Mouse (Mus musculus) megakaryocyte progenitor cell, adult 5-6 weeks (primary cell): ENCODE data around the gene Hipk2. TPM values are rescaled to one million over a fixed set of nuclear protein-coding genes. Genes with fewer than 3 reads are reported as not detected.
A peak's percentile ranks its signal among the peaks of the same experiment; 100 is the strongest.

ENCODE experiments used
- ATAC-seq: replicated peaks from 2 replicates; pipeline ENCODE4 v1.8.0; 2016; ENCODE audit warnings: mild to moderate bottlenecking, moderate TSS enrichment, inconsistent platforms; ENCODE audit not compliant: poor library complexity
- total RNA-seq, 2 experiments: library from RNA; stranded (forward) in 1 of 2; stranded (reverse) in 1 of 2; fragments of 157-497, 149-512 nt in 1 of 2; fragments of 200-1000 nt in 1 of 2; gene quantifications; 2 replicates each; pipeline versions ENCODE4 v1.2.3 to v1.2.4; 2015 to 2017

Hipk2 gene
- total RNA-seq, 2 experiments from 2014 or later, result 12.6 to 60.1 TPM

GRCm38 (mm10) chr6:38906005-38906404, 30.0 kb upstream of the Hipk2 start:
- no peak for ATAC-seq

DNA sequence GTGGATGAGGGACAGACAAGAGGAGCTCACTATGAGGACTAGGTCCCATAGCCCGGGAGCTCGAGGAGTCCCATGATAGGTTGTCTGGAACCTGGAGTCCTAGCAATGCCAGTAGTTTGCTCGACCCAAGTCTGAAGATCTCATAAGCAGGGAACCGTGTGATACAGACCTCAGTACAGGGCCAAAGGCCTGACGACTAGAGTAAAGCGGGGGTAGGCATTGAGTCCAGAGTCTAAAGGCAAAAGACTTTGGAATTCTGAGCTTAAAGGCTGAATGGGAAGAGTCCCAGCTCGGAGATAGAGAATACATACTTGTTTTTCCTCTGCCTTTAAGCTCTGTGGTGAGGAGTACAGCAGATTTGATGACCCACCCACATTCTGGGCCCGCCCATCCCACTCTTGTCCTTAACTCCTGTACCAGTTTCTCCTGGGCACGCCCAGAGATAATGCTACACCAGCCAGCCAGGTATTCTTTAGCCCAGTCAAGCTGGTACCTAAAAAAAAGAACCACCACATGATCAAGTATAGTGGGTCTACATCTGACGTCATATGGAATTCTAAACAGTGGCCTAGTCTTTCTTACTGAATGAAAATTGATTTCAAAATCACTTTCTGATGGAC, 27.0 kb upstream of the Hipk2 start:
- ATAC-seq, result no peak

- no peak for ATAC-seq
These were observed 25.7 kb upstream of the Hipk2 start for GRCm38 (mm10) chr6:38901636-38902035.

DNA sequence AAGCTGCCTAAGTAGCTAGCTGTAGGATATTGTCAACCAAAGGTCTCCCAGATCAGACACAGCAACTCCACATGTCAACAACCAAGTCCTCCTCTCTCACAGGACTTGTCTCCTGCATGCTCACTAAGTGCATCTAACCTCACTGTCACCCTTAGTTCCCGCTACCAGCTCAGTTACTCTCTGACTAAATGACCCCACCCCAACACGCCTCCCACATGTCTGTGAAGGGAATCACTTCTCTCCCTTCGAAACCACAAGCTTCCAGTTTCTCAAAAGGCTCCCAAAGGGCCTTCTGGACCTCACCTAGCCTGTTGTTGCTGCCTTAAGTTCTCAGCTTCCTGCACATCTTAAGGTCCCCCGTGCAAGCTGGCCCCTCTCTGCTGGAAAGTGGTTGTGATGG, 25.2 kb upstream of the Hipk2 start:
- peak; percentile 26; the same call in 1 of the 2 replicates for ATAC-seq

- peak; percentile 69 for ATAC-seq
These were observed 24.6 kb upstream of the Hipk2 start for GRCm38 (mm10) chr6:38900479-38901126.

- ATAC-seq, result peak; percentile 83
These were observed 24.1 kb upstream of the Hipk2 start for GRCm38 (mm10) chr6:38900073-38900472.

DNA sequence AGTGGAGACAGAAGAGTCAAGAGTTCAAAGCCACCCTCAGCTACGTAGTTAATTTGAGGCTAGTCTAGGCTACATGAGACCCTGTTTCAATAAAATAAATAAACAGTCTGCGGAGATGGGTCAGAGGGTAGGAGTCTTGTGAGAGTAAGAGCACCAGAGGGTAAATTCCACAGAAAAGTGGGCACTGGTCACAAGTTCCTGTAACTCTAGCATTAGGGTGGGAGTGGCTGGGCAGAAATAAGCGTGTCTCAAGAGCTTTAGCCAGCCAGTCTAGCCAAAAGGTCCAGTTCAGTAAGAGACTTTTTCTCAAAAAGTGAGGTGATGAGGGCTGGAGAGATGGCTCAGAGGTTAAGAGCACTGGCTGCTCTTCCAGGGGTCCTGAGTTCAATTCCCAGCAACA, 17.6 kb upstream of the Hipk2 start:
- no peak for ATAC-seq

DNA sequence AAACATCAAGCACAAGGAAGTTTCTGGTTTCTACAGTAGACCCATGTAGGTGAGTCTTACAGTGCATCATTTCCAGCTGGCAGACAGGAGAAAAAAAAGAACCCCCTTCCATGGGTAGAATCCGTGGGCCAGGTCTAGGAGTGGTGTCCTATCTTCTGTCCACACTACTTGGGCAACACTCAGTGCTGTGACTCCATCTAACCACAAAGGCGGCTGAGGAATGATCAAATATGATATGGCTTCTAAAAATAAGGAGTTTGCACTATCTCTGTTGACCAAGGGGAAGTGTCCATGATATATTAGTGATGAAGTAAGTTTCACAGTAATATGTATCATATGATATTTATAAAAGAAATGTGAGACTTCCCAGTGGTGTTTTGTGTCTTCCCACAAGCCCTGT, 16.1 kb upstream of the Hipk2 start:
- peak; percentile 79 for ATAC-seq

DNA sequence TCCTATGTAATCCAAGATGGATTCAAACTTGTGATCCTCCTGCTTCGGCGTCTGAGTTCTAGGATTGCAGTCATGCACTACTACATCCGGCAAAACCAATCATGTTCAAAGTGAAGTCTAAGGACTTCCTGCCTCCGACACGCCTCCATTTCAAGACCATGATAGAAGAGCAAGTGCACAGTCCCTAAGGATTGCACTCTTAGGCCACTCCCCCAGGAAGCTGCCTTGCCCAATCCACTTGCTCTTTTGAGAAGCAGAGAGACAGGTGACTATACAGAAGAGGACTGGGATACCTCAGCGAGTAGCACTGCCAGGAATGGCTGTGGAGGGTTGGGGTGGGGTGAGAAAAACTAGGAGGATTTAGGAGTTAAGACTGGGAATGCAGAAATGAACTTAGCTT, 13.2 kb upstream of the Hipk2 start:
- ATAC-seq, result 0 out of 2 replicates have a peak, but pooled peaks have one; percentile 27

- ATAC-seq, result no peak
These were observed 11.5 kb upstream of the Hipk2 start for GRCm38 (mm10) chr6:38887436-38887835.

DNA sequence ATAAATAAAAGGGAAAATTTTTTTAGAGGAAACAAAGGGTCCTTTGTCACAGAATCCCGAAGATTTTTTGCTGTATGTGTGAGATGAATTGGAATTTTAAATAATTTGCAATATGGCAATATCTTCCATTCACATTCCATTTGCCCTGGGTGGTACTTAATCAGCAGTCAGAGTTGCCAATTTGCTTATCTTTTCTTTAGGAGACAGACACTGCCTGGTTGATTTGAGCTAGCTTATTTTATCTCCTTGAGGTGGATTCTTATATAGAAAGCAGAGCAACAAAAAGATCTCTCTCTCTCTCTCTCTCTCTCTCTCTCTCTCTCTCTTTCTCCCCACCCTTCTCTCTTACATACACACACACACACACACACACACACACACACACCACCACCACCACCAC, 9.2 kb upstream of the Hipk2 start:
- ATAC-seq, result 0 out of 2 replicates have a peak, but pooled peaks have one; percentile 34

DNA sequence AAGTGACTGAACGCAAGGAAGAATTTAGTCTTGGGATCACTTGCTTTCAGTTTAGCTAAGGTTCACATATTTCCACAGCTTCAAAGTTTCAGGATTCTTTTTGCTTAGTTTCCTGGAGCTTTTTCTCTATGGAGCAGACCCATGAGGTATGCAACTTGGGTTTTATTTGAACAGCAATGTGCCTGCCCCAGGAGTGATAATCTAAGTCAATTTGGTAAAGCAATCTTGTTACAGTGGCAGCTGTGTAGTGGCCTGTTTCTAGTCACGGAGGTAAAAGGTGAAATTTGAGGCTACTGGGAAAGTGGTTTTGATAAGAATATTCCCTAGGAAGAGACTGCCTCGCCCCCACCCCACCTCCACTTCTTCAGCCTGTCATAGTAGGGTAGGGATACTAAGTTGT, 8.5 kb upstream of the Hipk2 start:
- ATAC-seq, result no peak

GRCm38 (mm10) chr6:38882728-38883171, 6.8 kb upstream of the Hipk2 start:
- peak; percentile 71 for ATAC-seq

DNA sequence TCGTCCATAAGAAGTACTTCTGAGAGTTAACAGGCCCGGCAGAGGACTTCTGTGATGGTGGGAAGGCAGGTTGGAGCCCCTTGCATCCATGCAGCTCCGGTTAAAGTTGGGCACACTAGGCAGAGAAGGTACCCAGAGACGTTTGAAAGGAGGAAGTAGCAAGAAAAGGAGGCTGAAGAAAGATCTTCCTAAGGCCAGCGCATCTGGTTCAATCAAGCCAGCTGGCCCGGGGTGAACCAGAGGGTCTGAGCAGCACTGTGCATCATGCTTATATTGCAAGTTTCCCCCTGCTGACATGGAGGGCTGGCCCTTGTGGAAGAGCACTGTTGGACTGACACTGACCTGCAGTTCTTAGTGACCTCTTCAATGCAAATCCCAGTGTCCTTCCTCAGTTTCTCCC, 6.0 kb upstream of the Hipk2 start:
- peak; percentile 34; the same call in 1 of the 2 replicates for ATAC-seq

DNA sequence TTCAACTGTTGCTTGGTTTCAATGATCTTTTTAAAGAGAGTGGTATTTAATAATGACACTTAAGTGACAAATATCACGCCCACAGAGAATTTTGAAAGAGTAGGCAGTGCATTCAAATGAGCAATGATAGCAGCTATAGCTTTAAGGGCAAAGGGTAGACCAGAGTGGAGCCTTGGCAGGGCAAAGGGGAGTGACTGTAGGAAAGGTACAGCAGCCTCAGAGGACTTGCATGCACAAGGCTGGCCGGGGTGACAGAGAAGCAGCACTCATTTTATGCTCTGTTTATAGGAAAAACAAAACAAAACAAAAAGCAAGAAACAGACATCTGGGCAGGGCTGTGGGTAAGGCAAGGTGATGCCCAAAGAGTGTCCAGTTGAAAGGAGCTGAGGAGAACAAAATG, 5.5 kb upstream of the Hipk2 start:
- ATAC-seq, result no peak

- no peak for ATAC-seq
These were observed 1.7 kb upstream of the Hipk2 start for GRCm38 (mm10) chr6:38877674-38878073.

GRCm38 (mm10) chr6:38875258-38876070, 501 bp downstream of the Hipk2 start, which contains the start of gene Tbxas1:
Gene Tbxas1, plus strand, starts transcription at chr6:38875404.
- no peak for ATAC-seq

- ATAC-seq, result no peak
These were observed 1.3 kb downstream of the Hipk2 start for GRCm38 (mm10) chr6:38874565-38875257.

DNA sequence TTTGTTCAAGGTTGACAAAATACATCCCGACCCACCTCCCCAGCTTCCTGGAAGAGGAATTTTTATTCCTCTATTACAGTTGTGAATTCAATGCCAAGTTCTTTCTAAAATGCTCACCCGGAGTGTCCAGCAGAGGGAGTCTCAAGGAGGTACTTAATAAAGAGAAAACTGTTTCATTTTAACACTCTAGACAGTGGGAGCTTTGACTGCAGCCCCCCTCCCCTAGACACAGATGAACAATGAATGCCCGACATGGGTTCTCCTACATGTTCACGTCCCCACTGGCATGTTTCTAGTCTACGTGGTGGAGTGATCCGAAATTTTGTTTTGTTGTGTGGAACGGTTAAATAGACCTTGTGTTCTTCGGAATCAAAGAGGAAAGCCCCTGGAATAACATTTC, 1.9 kb downstream of the Hipk2 start:
- peak; percentile 59 for ATAC-seq

DNA sequence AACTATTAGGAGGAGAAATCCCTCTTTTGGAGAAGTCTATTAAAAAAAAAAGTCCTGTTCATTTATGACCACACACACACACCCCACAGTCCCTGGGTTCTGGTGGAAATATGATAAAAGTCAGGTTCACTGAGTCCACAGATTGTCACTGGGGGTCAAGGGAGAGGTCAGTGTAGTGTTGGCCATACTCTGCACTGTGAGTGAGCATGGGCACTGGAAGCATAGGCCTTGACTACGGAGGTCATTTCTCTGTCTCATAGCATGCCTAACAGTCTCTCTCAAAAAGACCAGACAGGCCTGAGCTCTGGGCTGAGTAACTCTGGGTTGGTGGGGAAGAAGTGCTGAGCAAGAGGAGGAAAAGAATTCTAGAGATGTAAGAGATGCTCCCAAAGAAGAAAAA, 2.6 kb downstream of the Hipk2 start:
- no peak for ATAC-seq

- ATAC-seq, result peak; percentile 43
These were observed 4.9 kb downstream of the Hipk2 start for GRCm38 (mm10) chr6:38871051-38871450.
